10 mouse cellular contexts compared by ENCODE assay signal in the genomic region with DNA sequence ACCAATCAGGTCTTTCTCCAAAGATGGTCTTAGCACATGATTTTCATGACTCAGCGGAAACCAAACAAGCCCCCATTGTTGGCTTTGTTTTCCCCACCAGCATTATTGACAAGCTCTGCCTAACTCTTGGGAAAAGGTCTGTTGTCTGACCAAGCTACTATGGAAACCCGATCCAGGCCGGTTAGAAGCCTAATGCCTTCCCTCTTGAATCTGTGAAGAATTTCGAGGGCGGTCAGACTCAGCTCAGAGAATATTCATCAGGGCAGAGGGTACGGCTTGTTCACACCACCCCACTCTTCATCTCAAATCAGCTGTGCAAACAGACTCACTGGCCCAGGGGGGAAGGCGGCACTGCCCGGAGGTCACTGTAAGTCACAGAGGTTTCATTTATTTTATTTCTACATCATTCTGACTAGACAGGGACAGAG.
DNase-seq lines count a peak whose midpoint lies in the region; ATAC-seq and TF ChIP-seq lines count a peak whose summit lies in the region.
"Had no signal": no experiment of that assay in that cellular context is flagged by ENCODE, and none has a peak within 500 bp of the region (broad histone marks: within the 10 kb centered on the region; RNA-seq: fewer than 3 reads in every experiment).

No protein-coding gene starts in this region.

- TF ChIP-seq CTCF in liver, postnatal 0 days (IDR thresholded peaks at IDR 0.05; ENCODE audit: low read depth): no peak

- H3K4me1 ChIP-seq in lung, embryonic 16.5 days (replicated peaks; ENCODE audit: control insufficient read depth, insufficient read depth, low read length): peaks cover 4% of the 10 kb centered on the region
- H3K4me1 ChIP-seq in forebrain, embryonic 16.5 days (replicated peaks; ENCODE audit: control insufficient read depth, insufficient read depth, low read length): peaks cover 3% of the 10 kb centered on the region; the same call in 1 of the 2 replicates
- H3K4me1 ChIP-seq in liver, postnatal 0 days (ENCODE audit: insufficient read depth): no peaks in the 10 kb centered on the region
- H3K4me1 ChIP-seq in heart, embryonic 11.5 days (ENCODE audit: control insufficient read depth, insufficient read depth, low read length): no peaks in the 10 kb centered on the region
- H3K4me1 ChIP-seq: stomach, embryonic 15.5 days had no signal

- no peak for ATAC-seq in lung, embryonic 16.5 days (ENCODE audit: low read depth)
- ATAC-seq in forebrain, embryonic 16.5 days: peak; percentile 43; the same call in 1 of the 2 replicates
- ATAC-seq in liver, postnatal 0 days: peak; percentile 29; the same call in 1 of the 2 replicates
- no peak for ATAC-seq in heart, embryonic 11.5 days (replicated peaks; ENCODE audit: insufficient number of reproducible peaks, low FRiP score, low TSS enrichment)

- no peak overlapping the region for H3K4me3 ChIP-seq in lung, embryonic 16.5 days (ENCODE audit: low read length)
- no peak overlapping the region for H3K4me3 ChIP-seq in forebrain, embryonic 16.5 days (replicated peaks; ENCODE audit: low read length)
- H3K4me3 ChIP-seq in liver, postnatal 0 days (ENCODE audit: low read depth, low read length): no peak overlapping the region
- H3K4me3 ChIP-seq in heart, embryonic 11.5 days (ENCODE audit: low read depth, low read length): no peak overlapping the region
- H3K4me3 ChIP-seq: heart, adult 2 months; stomach, embryonic 15.5 days had no signal

- no peak overlapping the region for H3K9ac ChIP-seq in lung, embryonic 16.5 days (ENCODE audit: low read length)
- H3K9ac ChIP-seq in forebrain, embryonic 16.5 days (replicated peaks; ENCODE audit: low read depth, low read length): no peak overlapping the region
- H3K9ac ChIP-seq in liver, postnatal 0 days (replicated peaks): no peak overlapping the region
- H3K9ac ChIP-seq in heart, embryonic 11.5 days (ENCODE audit: low read depth, low read length): no peak overlapping the region
- H3K9ac ChIP-seq: stomach, embryonic 15.5 days had no signal

- no peak for DNase-seq in lung, postnatal 14 days
- DNase-seq in liver, postnatal 0 days: no peak
- DNase-seq in thymus, postnatal 14 days: no peak
- no peak for DNase-seq in gastrocnemius, postnatal 4 days (ENCODE audit: low spot score in 2 of 2)
- DNase-seq in ovary, postnatal 36 days (ENCODE audit: low spot score): no peak
- DNase-seq: heart, adult 2 months had no signal

- no peaks in the 10 kb centered on the region for H3K36me3 ChIP-seq in lung, embryonic 16.5 days (ENCODE audit: control insufficient read depth, insufficient read depth, low read length)
- no peaks in the 10 kb centered on the region for H3K36me3 ChIP-seq in forebrain, embryonic 16.5 days (ENCODE audit: control insufficient read depth, insufficient read depth)
- no peaks in the 10 kb centered on the region for H3K36me3 ChIP-seq in liver, postnatal 0 days (replicated peaks; ENCODE audit: insufficient read depth, low read length)
- H3K36me3 ChIP-seq in heart, embryonic 11.5 days (ENCODE audit: control insufficient read depth, insufficient read depth, low read length): no peaks in the 10 kb centered on the region
- H3K36me3 ChIP-seq: stomach, embryonic 15.5 days had no signal

- WGBS in lung, embryonic 16.5 days: 23% methylated on average over 8 of the region's 8 CpGs
- 12% methylated on average over 8 of the region's 8 CpGs for WGBS in forebrain, embryonic 16.5 days
- WGBS in liver, postnatal 0 days (ENCODE audit: insufficient replicate concordance): 51% methylated on average over 8 of the region's 8 CpGs
- WGBS in heart, embryonic 11.5 days (ENCODE audit: insufficient replicate concordance): 40% methylated on average over 8 of the region's 8 CpGs

- H3K27ac ChIP-seq in lung, embryonic 16.5 days (ENCODE audit: low read length): no peak overlapping the region
- H3K27ac ChIP-seq in forebrain, embryonic 16.5 days (ENCODE audit: low read length): no peak overlapping the region
- H3K27ac ChIP-seq in liver, postnatal 0 days (ENCODE audit: low read depth): no peak overlapping the region
- no peak overlapping the region for H3K27ac ChIP-seq in heart, embryonic 11.5 days (ENCODE audit: low read depth, low read length)
- H3K27ac ChIP-seq: heart, adult 2 months; stomach, embryonic 15.5 days had no signal

- 0 out of 2 replicates have a peak overlapping the region, but pooled peaks have one; percentile 29 for H3K4me2 ChIP-seq in lung, embryonic 16.5 days (ENCODE audit: low read depth, low read length)
- H3K4me2 ChIP-seq in forebrain, embryonic 16.5 days (ENCODE audit: low read length): 0 out of 2 replicates have a peak overlapping the region, but pooled peaks have one; percentile 1
- no peak overlapping the region; the same call in 1 of the 2 replicates for H3K4me2 ChIP-seq in liver, postnatal 0 days (ENCODE audit: low read depth, low read length)
- no peak overlapping the region; the same call in 1 of the 2 replicates for H3K4me2 ChIP-seq in heart, embryonic 11.5 days
- H3K4me2 ChIP-seq: stomach, embryonic 15.5 days had no signal

- H3K27me3 ChIP-seq in lung, embryonic 16.5 days (ENCODE audit: control insufficient read depth, insufficient read depth, low read depth, low read length): no peaks in the 10 kb centered on the region
- H3K27me3 ChIP-seq in forebrain, embryonic 16.5 days (replicated peaks; ENCODE audit: control insufficient read depth, insufficient read depth, low read length): no peaks in the 10 kb centered on the region
- no peaks in the 10 kb centered on the region for H3K27me3 ChIP-seq in liver, postnatal 0 days (ENCODE audit: insufficient read depth, low read length)
- H3K27me3 ChIP-seq in heart, embryonic 11.5 days (ENCODE audit: control insufficient read depth, insufficient read depth, low read length): no peaks in the 10 kb centered on the region
- H3K27me3 ChIP-seq: stomach, embryonic 15.5 days had no signal

- no peaks in the 10 kb centered on the region for H3K9me3 ChIP-seq in lung, embryonic 16.5 days (ENCODE audit: control insufficient read depth, low read length)
- no peaks in the 10 kb centered on the region for H3K9me3 ChIP-seq in forebrain, embryonic 16.5 days (ENCODE audit: control insufficient read depth, low read length)
- H3K9me3 ChIP-seq in liver, postnatal 0 days (ENCODE audit: low read length): no peaks in the 10 kb centered on the region
- H3K9me3 ChIP-seq in heart, embryonic 11.5 days (replicated peaks; ENCODE audit: control insufficient read depth, low read length): no peaks in the 10 kb centered on the region
- H3K9me3 ChIP-seq: stomach, embryonic 15.5 days had no signal

- TF ChIP-seq EP300 in liver, postnatal 0 days (IDR thresholded peaks at IDR 0.05; ENCODE audit: low read depth): no peak

Comparison
In these comparisons a context has a peak if more than half of its experiments do, and no peak if none do; other contexts are left out.
1. ATAC-seq: peak in forebrain, embryonic 16.5 days (single experiment) and liver, postnatal 0 days (single experiment); none in lung, embryonic 16.5 days (single experiment) and heart, embryonic 11.5 days (single experiment).
2. H3K4me2 ChIP-seq: peak in lung, embryonic 16.5 days (single experiment) and forebrain, embryonic 16.5 days (single experiment); none in liver, postnatal 0 days (single experiment) and heart, embryonic 11.5 days (single experiment).